Mouse (Mus musculus): Measurements from ENCODE around the gene 1700001K19Rik.

DNA sequence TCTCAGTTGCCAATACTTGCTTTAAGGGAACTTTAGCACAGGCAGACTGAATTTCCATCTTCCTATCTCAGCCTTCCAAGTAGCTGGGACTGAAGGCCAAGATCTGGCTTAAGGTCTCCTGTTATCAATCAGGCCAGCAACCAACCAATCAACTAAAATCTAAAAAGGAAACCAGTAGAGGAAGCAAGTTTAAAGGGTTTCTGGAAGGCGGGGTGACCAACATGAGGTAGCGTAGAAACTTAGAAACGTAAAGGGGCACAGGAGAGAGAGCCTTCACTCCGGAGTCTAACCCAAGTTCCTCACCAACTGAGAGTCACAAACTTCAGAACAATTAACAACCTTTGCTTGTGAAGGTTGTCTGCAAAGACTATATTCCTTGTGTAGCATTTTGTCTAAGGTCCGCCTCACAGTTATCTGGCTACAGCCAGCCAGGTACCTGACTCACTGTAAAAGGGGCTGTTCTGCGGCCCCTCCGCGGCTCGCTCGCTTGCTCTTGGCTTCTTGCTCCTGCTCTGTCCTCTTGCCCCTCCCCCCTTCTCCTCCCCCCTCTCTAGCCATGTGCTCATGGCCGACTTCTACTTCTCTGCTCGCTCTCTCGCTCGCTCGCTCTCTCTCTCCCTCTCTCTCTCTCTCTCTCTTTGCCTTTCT is 16.2 kb upstream of the 1700001K19Rik start:
- TF ChIP-seq POLR2A (IDR thresholded peaks at IDR 0.05; ENCODE audit: low read depth, low read length) (no peak), CTCF (IDR thresholded peaks at IDR 0.05; ENCODE audit: extremely low read depth, insufficient read depth, insufficient read length, insufficient replicate concordance) (no peak)
